Mouse (Mus musculus): ENCODE measurements around the gene Rarb.

DNA sequence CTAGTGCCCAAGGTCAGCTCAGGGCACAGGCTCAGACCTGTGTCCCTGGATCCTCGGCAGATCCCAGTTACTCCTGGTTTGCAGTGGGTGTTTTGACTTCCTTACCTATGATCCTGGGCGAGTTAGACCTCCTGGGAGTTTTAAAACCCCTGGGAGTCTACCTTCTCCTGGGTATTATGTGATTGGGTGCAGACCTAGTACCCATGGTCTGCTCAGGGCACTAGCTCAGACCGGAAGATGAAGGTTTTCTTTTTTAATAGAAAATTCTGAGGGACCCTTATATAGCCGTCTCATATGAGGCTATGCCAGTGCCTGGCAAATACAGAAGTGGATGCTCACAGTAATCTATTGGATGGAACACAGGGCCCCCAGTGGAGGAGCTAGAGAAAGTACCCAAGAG lies 413.8 kb downstream of the Rarb start:
- TF ChIP-seq CTCF (IDR thresholded peaks at IDR 0.05; ENCODE audit: insufficient read depth, low read depth, low read length) (no peak), POLR2A (IDR thresholded peaks at IDR 0.05; ENCODE audit: insufficient read depth, low read depth, low read length) (no peak)
